Mouse (Mus musculus) bone marrow, adult 2 months (tissue): Measurements from ENCODE around the gene Ddn.

Source experiments
- CTCF ChIP-seq: fragments of 200-500 bp; IDR thresholded peaks from 2 replicates; pipeline ENCODE4 v1.5.1; 2011; ENCODE audit warnings: low read length, control low read depth; ENCODE audit not compliant: control insufficient read depth, insufficient read depth
- POLR2A ChIP-seq: fragments of 200-500 bp; IDR thresholded peaks from 2 replicates; pipeline ENCODE4 v1.6.1; 2011; ENCODE audit warnings: low read depth, mild to moderate bottlenecking, control low read depth, low read length, borderline replicate concordance; ENCODE audit not compliant: control insufficient read depth

GRCm38 (mm10) chr15:98850668-98851067 is 41.4 kb upstream of the Ddn start:
- TF ChIP-seq POLR2A (no peak), CTCF (no peak)
